Mouse (Mus musculus) skeletal muscle tissue, adult 2 months (tissue): ENCODE data around the gene 4921509C19Rik.
"Not testable (repeated sequence)": the region's sequence is repeated elsewhere in the genome, so short reads cannot be mapped to it uniquely, and the experiment has no call there.

Source experiments
- DNase-seq: peaks from one replicate; pipeline ENCODE4 v3.0.0-alpha.2; 2012; ENCODE audit warnings: low read depth, low spot score

The 4921509C19Rik gene

GRCm38 (mm10) chr2:151476053-151476452 lies at the start of gene 4921509C19Rik:
Gene 4921509C19Rik (minus strand): TSS chr2:151476153.
- DNase-seq, result not testable (repeated sequence)

- no peak for DNase-seq
Observed at GRCm38 (mm10) chr2:151525520-151525919, 49.6 kb upstream of the 4921509C19Rik start.

- no peak for DNase-seq
Observed at GRCm38 (mm10) chr2:151524324-151525041, 48.5 kb upstream of the 4921509C19Rik start.

GRCm38 (mm10) chr2:151519000-151519399 lies 43.0 kb upstream of the 4921509C19Rik start:
- DNase-seq, result no peak

GRCm38 (mm10) chr2:151513525-151514285 lies 37.8 kb upstream of the 4921509C19Rik start:
- DNase-seq, result no peak

- DNase-seq, result no peak
Observed at GRCm38 (mm10) chr2:151512199-151512598, 36.2 kb upstream of the 4921509C19Rik start.

GRCm38 (mm10) chr2:151504226-151504625 lies 28.3 kb upstream of the 4921509C19Rik start:
- DNase-seq, result no peak

- no peak for DNase-seq
Observed at GRCm38 (mm10) chr2:151500442-151501007, 24.6 kb upstream of the 4921509C19Rik start.

- DNase-seq, result no peak
Observed at GRCm38 (mm10) chr2:151498358-151498757, 22.4 kb upstream of the 4921509C19Rik start.

GRCm38 (mm10) chr2:151494035-151494803 lies 18.3 kb upstream of the 4921509C19Rik start, which contains the start of gene Nsfl1c:
Gene Nsfl1c (plus strand): TSS chr2:151494182.
- DNase-seq, result peak; percentile 91

GRCm38 (mm10) chr2:151486496-151486895 lies 10.5 kb upstream of the 4921509C19Rik start:
- DNase-seq, result no peak

- DNase-seq, result not testable (repeated sequence)
Observed at GRCm38 (mm10) chr2:151434971-151435370, 41.0 kb downstream of the 4921509C19Rik start.

- not testable (repeated sequence) for DNase-seq
Observed at GRCm38 (mm10) chr2:151434203-151434602, 41.8 kb downstream of the 4921509C19Rik start.
